Mouse (Mus musculus): ENCODE data around the gene Spaca6. TPM values are rescaled to one million over a fixed set of nuclear protein-coding genes. Genes with fewer than 3 reads are reported as not detected.
"Not testable (repeated sequence)": the region's sequence is repeated elsewhere in the genome, so short reads cannot be mapped to it uniquely, and the experiment has no call there.

Gene Spaca6
- polyA plus RNA-seq, 1 experiment from 2014 or later, result 37.3 TPM

GRCm38 (mm10) chr17:17829816-17830535 is 3.0 kb downstream of the Spaca6 start:
- Histone ChIP-seq H3K9ac (peak overlapping the region; percentile 78), H3K27ac (peak overlapping the region; percentile 99), H3K4me1 (peaks cover 57% of the 10 kb centered on the region), H3K36me3 (peaks cover 39% of the 10 kb centered on the region), H3K9me3 (replicated peaks) (no peaks in the 10 kb centered on the region), H3K4me3 (replicated peaks) (peak overlapping the region; percentile 85), H3K4me2 (peak overlapping the region; percentile 81), H3K27me3 (no peaks in the 10 kb centered on the region)
- 28% methylated on average over 23 of the region's 23 CpGs for WGBS
- ATAC-seq (replicated peaks; ENCODE audit: low FRiP score), result no peak

DNA sequence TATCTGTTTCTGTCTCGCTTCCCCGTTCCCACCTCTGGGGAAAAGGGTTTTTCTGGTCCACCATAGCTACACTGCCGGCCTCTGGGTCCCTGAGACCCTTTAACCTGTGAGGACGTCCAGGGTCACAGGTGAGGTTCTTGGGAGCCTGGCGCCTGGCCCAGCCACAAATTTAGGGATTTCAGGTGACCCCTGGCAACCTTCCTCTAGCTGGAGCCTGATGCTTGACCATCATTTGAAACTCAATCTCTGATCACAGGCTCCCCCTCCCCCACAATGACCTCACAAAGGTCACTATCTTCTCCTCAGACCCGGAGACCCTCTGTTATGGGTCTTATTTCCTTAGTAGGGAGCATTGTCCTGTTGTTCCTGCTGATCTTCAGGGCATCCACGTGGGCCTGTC is 3.8 kb downstream of the Spaca6 start:
- Histone ChIP-seq H3K9me3 (replicated peaks) (no peaks in the 10 kb centered on the region), H3K4me1 (peaks cover 62% of the 10 kb centered on the region), H3K4me3 (replicated peaks) (peak overlapping the region; percentile 85), H3K9ac (peak overlapping the region; percentile 33; the same call in 1 of the 2 replicates), H3K4me2 (peak overlapping the region; percentile 81), H3K27ac (0 out of 2 replicates have a peak overlapping the region, but pooled peaks have one; percentile 99), H3K36me3 (peaks cover 46% of the 10 kb centered on the region), H3K27me3 (no peaks in the 10 kb centered on the region)
- 34% methylated on average over 7 of the region's 7 CpGs for WGBS
- ATAC-seq (replicated peaks; ENCODE audit: low FRiP score), result no peak

DNA sequence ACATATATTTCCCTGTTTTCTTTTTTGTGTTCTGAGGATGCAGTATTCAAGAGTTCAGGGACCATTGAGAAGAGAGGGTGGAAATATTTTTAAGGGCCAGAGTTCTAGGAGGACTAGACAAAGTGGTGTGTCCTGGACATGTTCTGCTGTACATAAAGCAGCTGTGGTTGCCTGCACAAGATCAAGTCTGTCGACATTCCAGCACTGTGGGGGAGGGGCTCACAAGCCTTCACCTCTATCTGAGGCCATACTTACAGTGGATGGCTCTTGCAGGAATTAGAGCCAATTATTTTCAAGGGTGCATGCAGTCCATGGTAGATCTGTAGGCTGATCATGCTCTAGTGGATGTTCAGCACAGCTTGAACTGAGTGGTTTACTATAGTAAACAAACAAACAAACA is 7.9 kb downstream of the Spaca6 start:
- H3K27ac ChIP-seq, result 0 out of 2 replicates have a peak overlapping the region, but pooled peaks have one; percentile 52
- WGBS, result 0% methylated on average over 1 of the region's 1 CpGs
- no peaks in the 10 kb centered on the region for H3K9me3 ChIP-seq (replicated peaks)
- peaks cover 81% of the 10 kb centered on the region for H3K4me1 ChIP-seq
- no peak overlapping the region for H3K4me3 ChIP-seq (replicated peaks)
- no peaks in the 10 kb centered on the region for H3K27me3 ChIP-seq
- no peak overlapping the region for H3K9ac ChIP-seq
- no peak for ATAC-seq (replicated peaks; ENCODE audit: low FRiP score)
- H3K36me3 ChIP-seq, result peaks cover 67% of the 10 kb centered on the region
- H3K4me2 ChIP-seq, result peak overlapping the region; percentile 21; the same call in 1 of the 2 replicates

- peaks cover 69% of the 10 kb centered on the region for H3K4me1 ChIP-seq
- H3K4me2 ChIP-seq, result no peak overlapping the region
- no peak overlapping the region for H3K9ac ChIP-seq
- ATAC-seq (replicated peaks; ENCODE audit: low FRiP score), result no peak
- peaks cover 74% of the 10 kb centered on the region for H3K36me3 ChIP-seq
- H3K27ac ChIP-seq, result no peak overlapping the region
- no peaks in the 10 kb centered on the region for H3K27me3 ChIP-seq
- no peaks in the 10 kb centered on the region for H3K9me3 ChIP-seq (replicated peaks)
- no peak overlapping the region for H3K4me3 ChIP-seq (replicated peaks)
- WGBS, result 76% methylated on average over 5 of the region's 5 CpGs
Measured at GRCm38 (mm10) chr17:17836101-17836500, 9.1 kb downstream of the Spaca6 start.

DNA sequence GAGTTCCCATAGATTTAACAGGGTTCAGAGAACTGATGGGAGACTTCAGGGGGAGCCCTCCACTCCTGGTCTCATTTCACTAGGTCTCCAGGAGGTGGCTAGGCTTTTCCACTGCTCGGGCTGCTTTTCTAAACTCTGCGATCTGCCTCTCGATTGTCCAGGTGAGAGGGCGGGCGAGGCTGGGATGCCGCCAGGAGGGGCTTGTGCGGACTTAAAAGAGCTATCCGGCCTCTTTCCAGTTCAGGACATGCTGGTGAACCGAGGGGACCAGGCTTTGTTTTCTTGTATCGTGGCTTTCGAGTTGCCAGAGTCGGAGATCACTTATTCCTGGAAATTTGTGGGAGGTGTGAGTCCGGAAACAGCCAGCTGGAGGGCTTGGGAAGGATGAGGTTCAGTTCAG is 10.5 kb downstream of the Spaca6 start:
- peak overlapping the region; percentile 91 for H3K27ac ChIP-seq
- peaks cover 57% of the 10 kb centered on the region for H3K4me1 ChIP-seq
- ATAC-seq (replicated peaks; ENCODE audit: low FRiP score), result peak; percentile 1; the same call in 1 of the 2 replicates
- H3K27me3 ChIP-seq, result no peaks in the 10 kb centered on the region
- peak overlapping the region; percentile 71 for H3K4me2 ChIP-seq
- H3K9ac ChIP-seq, result peak overlapping the region; percentile 47
- peaks cover 75% of the 10 kb centered on the region for H3K36me3 ChIP-seq
- H3K9me3 ChIP-seq (replicated peaks), result no peaks in the 10 kb centered on the region
- 5% methylated on average over 13 of the region's 13 CpGs for WGBS
- H3K4me3 ChIP-seq (replicated peaks), result peak overlapping the region; percentile 49

DNA sequence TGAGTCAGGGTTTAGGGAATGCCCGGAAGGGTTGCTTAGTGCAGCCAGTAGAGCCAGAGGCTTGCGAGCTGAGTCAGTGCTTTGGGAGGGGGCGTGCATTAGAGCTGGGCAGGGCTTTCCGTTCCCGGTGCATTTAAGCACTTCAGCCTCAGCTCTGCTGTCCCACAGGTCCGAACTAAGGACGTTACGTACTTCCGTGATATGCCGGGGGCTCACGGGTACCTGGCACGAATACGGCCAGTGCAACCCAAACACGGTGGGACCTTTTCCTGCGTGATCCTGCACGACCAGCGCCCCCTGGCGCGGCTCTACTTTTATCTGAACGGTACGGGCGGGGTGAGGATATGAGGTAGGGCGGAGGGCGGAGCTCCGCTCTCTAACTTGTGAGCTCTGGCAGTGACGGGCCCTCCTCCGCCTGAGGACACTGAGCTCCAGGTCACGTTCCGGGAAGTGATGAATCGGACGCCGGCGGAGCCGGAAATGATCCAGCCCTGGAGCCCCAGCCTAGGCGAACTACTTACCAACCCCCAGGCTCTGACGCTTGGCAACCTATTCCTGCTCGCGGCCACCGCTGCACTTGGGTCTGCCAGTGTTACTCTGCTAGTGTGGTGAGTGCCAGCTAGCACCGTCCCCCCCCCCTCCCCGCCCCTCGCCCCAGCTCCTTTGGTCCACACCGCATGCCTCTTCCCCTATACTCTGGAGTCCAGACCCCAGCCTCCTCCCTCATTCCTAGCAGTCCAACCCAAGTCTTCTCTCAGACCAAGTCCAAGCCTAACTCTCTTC is 11.2 kb downstream of the Spaca6 start:
- Histone ChIP-seq H3K9ac (peak overlapping the region; percentile 47), H3K36me3 (peaks cover 76% of the 10 kb centered on the region), H3K27me3 (no peaks in the 10 kb centered on the region), H3K4me1 (peaks cover 54% of the 10 kb centered on the region), H3K4me3 (replicated peaks) (peak overlapping the region; percentile 49), H3K4me2 (peak overlapping the region; percentile 71), H3K27ac (peak overlapping the region; percentile 91), H3K9me3 (replicated peaks) (no peaks in the 10 kb centered on the region)
- ATAC-seq (replicated peaks; ENCODE audit: low FRiP score), result peak; percentile 98
- WGBS, result under 1% methylated on average over 41 of the region's 43 CpGs

DNA sequence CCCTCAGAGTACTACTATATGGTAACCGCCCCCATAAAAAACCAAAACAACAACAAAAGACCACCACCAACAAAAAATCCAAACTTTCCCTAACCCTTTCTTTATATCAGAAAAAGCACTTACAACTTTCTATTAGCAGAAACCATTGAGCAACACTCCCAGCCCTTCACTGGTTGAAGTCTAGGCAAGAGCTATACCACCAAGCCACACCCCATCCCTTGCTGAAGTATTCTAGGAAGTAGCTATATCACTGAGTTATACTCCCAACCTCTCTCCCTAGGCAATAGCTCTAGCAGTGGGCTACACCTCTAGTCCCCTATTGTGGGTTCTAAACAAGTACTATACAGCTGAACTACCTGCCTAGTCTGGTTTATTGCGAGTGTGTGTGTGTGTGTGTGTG is 12.3 kb downstream of the Spaca6 start:
- 91% methylated on average over 2 of the region's 2 CpGs for whole genome bisulfite sequencing
- ATAC-seq (replicated peaks; ENCODE audit: low FRiP score), result no peak
- Histone ChIP-seq H3K9ac (no peak overlapping the region), H3K27ac (no peak overlapping the region), H3K4me2 (no peak overlapping the region), H3K4me3 (replicated peaks) (no peak overlapping the region), H3K36me3 (peaks cover 65% of the 10 kb centered on the region), H3K27me3 (no peaks in the 10 kb centered on the region), H3K9me3 (replicated peaks) (no peaks in the 10 kb centered on the region), H3K4me1 (peaks cover 45% of the 10 kb centered on the region)

- Histone ChIP-seq H3K4me2 (no peak overlapping the region), H3K27ac (no peak overlapping the region), H3K27me3 (no peaks in the 10 kb centered on the region), H3K9ac (no peak overlapping the region), H3K36me3 (peaks cover 51% of the 10 kb centered on the region), H3K9me3 (replicated peaks) (no peaks in the 10 kb centered on the region), H3K4me1 (peaks cover 29% of the 10 kb centered on the region), H3K4me3 (replicated peaks) (no peak overlapping the region)
- ATAC-seq (replicated peaks; ENCODE audit: low FRiP score), result no peak
- WGBS, result 89% methylated on average over 7 of the region's 7 CpGs
Measured at GRCm38 (mm10) chr17:17840796-17841195, 13.8 kb downstream of the Spaca6 start.

DNA sequence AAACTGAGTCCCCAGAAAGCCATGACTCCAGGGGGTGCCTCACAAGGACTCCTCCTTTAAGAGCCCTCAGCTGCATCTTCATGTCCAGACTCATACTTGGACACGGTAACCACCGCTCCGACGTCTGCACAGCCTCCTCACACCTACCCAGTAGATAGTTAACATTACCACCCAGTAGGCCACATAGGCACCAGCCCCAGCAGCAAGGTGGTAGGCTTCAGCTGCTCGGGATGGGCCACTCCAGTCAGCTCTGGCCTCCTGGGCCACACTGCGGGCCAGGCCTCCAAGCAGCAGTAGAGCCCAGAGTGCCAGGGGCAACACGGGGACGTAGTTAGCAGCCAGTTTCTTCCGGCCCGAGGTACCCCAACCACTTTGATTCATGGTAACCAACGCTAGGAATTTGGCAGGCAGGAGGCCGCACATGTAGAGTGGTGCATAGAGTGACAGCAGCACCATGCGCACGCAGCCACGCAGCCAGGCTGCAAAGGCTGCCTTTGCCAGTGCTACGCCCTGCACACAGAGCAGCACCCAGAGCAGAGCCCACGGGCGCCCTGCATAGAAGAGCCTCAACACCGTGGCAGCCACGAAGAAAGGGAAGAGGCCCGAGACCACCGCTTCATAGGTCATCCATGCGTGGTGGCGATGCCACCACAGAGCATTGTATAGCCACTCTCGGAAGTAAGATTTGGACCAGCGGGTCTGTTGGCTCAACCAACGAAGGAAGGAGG is 16.7 kb downstream of the Spaca6 start:
- no peak overlapping the region for H3K9ac ChIP-seq
- peak; percentile 37; the same call in 1 of the 2 replicates for ATAC-seq (replicated peaks; ENCODE audit: low FRiP score)
- H3K36me3 ChIP-seq, result peaks cover 40% of the 10 kb centered on the region
- no peaks in the 10 kb centered on the region for H3K9me3 ChIP-seq (replicated peaks)
- no peaks in the 10 kb centered on the region for H3K27me3 ChIP-seq
- WGBS, result 75% methylated on average over 27 of the region's 27 CpGs
- H3K4me2 ChIP-seq, result no peak overlapping the region
- no peak overlapping the region for H3K27ac ChIP-seq
- H3K4me1 ChIP-seq, result peaks cover 7% of the 10 kb centered on the region; the same call in 1 of the 2 replicates
- no peak overlapping the region for H3K4me3 ChIP-seq (replicated peaks)

GRCm38 (mm10) chr17:17844606-17845005 is 17.6 kb downstream of the Spaca6 start:
- H3K27me3 ChIP-seq; ATAC-seq (replicated peaks; ENCODE audit: low FRiP score); H3K4me3 ChIP-seq (replicated peaks); H3K27ac ChIP-seq; H3K9me3 ChIP-seq (replicated peaks); H3K9ac ChIP-seq; H3K4me1 ChIP-seq; H3K4me2 ChIP-seq: not testable (repeated sequence)
- peaks cover 38% of the 10 kb centered on the region for H3K36me3 ChIP-seq
- 83% methylated on average over 3 of the region's 3 CpGs for WGBS

DNA sequence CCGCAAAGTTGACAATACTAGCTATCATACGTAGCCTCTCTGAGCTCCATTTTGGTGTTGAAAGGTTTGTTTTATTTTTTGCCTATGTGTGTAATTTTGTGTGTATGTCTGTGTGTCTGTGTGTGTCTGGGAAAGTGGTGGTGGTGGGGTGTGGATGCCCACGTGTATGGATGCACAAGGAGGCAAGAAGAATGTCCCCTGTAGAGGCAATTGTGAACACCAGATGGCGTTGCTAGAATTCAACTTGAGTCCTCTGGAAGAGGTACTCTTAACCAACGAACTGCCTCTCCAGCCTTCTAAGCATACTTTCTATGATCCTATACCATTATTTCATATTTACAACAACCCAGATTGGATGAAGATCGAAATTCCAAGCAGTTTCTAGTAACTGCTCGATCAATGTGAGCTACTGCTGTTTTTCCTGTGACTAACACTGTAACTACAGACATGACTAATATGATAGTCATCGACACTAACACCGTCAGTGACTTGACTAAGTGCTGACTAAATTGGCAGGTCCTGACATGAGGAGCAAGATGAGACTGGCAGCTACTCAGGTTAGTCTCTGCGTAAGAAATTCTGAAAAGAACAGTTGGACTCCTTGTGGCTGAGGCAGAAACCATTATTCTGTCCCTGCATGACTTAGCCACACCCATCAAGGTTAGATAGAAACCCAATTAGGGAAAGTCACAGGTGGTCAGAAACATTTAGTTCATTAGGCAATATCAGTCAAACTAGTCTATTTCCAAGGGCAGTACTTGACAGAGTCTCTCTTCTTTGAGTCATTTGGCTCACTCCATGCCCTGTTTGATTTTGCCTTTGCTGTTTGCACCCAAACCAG is 18.4 kb downstream of the Spaca6 start:
- no peak overlapping the region for H3K4me2 ChIP-seq
- no peak overlapping the region for H3K4me3 ChIP-seq (replicated peaks)
- peaks cover 11% of the 10 kb centered on the region for H3K27me3 ChIP-seq
- H3K36me3 ChIP-seq, result peaks cover 30% of the 10 kb centered on the region
- no peak for ATAC-seq (replicated peaks; ENCODE audit: low FRiP score)
- H3K9ac ChIP-seq, result no peak overlapping the region
- WGBS, result 74% methylated on average over 10 of the region's 10 CpGs
- no peaks in the 10 kb centered on the region for H3K9me3 ChIP-seq (replicated peaks)
- H3K27ac ChIP-seq, result no peak overlapping the region
- peaks cover 5% of the 10 kb centered on the region for H3K4me1 ChIP-seq
